Mouse (Mus musculus) midbrain, embryonic 10.5 days (tissue): ENCODE data around the gene Arl3. TPM values are rescaled to one million over a fixed set of nuclear protein-coding genes. Genes with fewer than 3 reads are reported as not detected.

ENCODE experiments used
- DNase-seq: peaks from one replicate; pipeline ENCODE4 v3.0.0-alpha.2; 2017; ENCODE audit warnings: low spot score
- H3K27ac ChIP-seq: fragments of 300-500 bp; sonication (generic); replicated peaks from 2 replicates; pipeline ENCODE4 v1.5.1; 2016; ENCODE audit warnings: mild to moderate bottlenecking
- H3K27me3 ChIP-seq: fragments of 300-500 bp; sonication (generic); 2 replicates; pipeline ENCODE4 v1.6.1; 2016; ENCODE audit warnings: low read depth, mild to moderate bottlenecking; ENCODE audit not compliant: poor library complexity, severe bottlenecking
- H3K36me3 ChIP-seq: fragments of 300-500 bp; sonication (generic); 2 replicates; pipeline ENCODE4 v1.6.1; 2016; ENCODE audit warnings: mild to moderate bottlenecking, moderate library complexity
- H3K4me1 ChIP-seq: fragments of 300-500 bp; sonication (generic); 2 replicates; pipeline ENCODE4 v1.6.1; 2016
- H3K4me3 ChIP-seq: fragments of 300-500 bp; sonication (generic); 2 replicates; pipeline ENCODE4 v1.5.1; 2016; ENCODE audit warnings: mild to moderate bottlenecking, moderate library complexity
- H3K9me3 ChIP-seq: fragments of 300-500 bp; sonication (generic); replicated peaks from 2 replicates; pipeline ENCODE4 v1.6.1; 2016; ENCODE audit warnings: mild to moderate bottlenecking
- WGBS: fragments of 180-500 bp; shearing (Covaris S2); methylation state at CpG from one replicate; pipeline ENCODE4 v1.1.7; 2016; 5-methylcytosine and 5-hydroxymethylcytosine counted together
- polyA plus RNA-seq: library from polyadenylated mRNA; unstranded; fragments of >200 nt; fragmentation: Nextera tagmentation; extraction: Ambion mirVana; gene quantifications from 2 replicates; pipeline ENCODE4 v1.2.1, GENCODE M21; 2016

The Arl3 gene
- polyA plus RNA-seq, 1 experiment from 2014 or later, result 216 TPM

DNA sequence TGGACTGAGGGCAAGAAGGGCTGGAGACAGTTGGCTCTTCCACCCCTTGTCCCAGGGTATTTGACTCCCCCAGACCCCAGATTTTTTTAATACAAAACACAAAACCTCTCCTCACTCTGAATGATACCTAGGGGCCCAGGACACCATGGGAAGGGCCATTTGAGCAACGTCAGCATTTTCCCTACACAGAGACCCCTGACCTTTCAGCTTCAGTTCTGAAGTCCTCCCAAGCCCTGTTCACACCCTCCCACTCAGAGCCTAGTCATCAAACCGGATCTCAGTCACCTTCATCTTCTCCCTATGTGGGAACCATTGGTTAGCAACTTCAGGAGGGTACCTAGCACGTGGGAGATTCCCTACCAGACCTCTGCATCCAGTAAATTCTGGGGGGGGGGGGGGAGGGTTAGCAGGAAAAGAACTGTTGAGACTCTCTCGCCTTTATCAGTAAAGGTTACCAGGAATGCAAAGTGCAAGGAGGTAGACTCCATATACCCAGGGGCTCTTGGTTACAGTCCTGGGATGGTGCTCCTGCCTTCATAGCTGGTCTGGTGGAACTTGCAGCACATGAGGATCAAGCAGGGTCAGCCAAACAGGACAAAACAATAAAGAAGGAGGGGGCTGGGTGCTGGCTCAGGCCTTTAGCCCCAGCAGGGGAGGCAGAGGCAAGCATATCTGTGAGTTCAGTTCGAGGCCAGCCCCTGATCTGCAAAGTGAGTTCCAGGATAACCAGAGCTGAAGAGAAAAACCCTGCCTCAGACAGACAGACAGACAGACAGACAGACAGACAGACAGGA is 54.0 kb downstream of the Arl3 start:
- peak overlapping the region; percentile 88 for H3K27ac ChIP-seq
- peaks cover 31% of the 10 kb centered on the region for H3K36me3 ChIP-seq
- H3K4me3 ChIP-seq, result peak overlapping the region; percentile 45
- DNase-seq, result no peak
- no peaks in the 10 kb centered on the region for H3K27me3 ChIP-seq
- WGBS, result 9% methylated on average over 5 of the region's 5 CpGs
- H3K4me1 ChIP-seq, result peaks cover 73% of the 10 kb centered on the region
- no peaks in the 10 kb centered on the region for H3K9me3 ChIP-seq

DNA sequence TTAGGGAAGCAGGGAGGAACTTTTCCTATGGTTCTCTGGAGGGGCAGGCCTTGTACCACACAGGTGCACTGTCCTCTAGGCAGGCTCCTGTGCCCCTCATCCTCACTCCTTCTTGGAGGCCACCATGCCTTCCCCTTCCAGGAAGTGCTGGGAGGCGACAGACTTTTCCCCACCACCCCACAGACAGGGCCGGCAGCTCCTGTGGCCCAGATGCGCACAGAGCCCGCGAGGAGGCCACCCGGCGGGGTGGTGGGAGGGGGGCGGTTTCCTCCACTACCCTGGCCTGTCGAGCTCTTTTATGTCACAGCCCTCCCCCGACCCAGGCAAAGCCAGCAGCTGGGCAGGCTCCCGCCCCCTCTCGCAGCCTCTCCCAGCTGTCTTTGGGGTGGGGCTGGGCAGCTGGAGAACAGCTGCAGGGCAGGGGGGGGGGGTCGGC is 54.6 kb downstream of the Arl3 start:
- peak overlapping the region; percentile 88 for H3K27ac ChIP-seq
- H3K36me3 ChIP-seq, result peaks cover 37% of the 10 kb centered on the region
- H3K4me1 ChIP-seq, result peaks cover 67% of the 10 kb centered on the region
- no peaks in the 10 kb centered on the region for H3K27me3 ChIP-seq
- WGBS, result 0% methylated on average over 13 of the region's 13 CpGs
- peak overlapping the region; percentile 45 for H3K4me3 ChIP-seq
- DNase-seq, result peak; percentile 79
- H3K9me3 ChIP-seq, result no peaks in the 10 kb centered on the region

DNA sequence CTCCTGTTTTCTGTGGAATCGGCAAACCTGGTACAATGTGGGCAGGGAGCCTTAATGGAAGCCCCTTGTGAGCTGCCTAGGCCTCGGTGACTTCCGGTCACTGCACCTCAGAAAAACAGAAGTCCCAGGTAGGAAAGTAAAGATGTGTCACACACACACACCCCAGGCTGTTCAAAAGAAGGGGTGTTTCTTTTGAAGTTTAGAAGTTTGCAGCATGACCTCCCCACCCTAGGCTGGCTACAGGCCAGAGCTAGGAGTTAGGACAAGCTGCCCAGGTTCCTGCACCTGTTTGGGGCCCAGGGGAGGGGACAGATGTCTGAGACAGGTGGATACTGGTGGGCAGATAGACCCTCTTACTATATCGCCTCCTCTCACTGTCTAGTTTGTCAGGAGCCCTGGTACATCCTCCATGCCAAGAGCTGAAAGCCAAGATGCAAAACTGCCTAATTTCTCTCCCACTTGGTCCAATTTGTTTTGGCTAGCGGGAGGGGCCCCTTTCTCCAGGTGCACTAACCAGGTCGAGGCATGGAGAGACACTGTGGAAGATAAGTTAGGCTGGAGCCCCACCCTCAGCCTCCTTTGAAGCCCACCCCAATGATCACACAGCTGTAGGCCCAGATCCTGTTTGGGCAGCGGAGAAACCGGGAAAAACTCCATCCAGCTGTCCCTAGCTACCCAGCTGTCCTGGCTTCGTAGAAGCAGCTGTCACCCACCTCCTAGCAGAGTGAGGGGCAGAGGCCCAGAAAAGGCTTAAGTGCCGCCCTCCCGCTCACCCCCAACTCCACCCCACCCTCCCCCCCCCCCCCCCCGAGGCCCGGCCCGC is 55.3 kb downstream of the Arl3 start:
- DNase-seq, result no peak
- Histone ChIP-seq H3K9me3 (no peaks in the 10 kb centered on the region), H3K27ac (peak overlapping the region; percentile 88), H3K27me3 (no peaks in the 10 kb centered on the region), H3K4me3 (peak overlapping the region; percentile 45), H3K4me1 (peaks cover 60% of the 10 kb centered on the region), H3K36me3 (peaks cover 44% of the 10 kb centered on the region)
- 27% methylated on average over 11 of the region's 14 CpGs for WGBS

DNA sequence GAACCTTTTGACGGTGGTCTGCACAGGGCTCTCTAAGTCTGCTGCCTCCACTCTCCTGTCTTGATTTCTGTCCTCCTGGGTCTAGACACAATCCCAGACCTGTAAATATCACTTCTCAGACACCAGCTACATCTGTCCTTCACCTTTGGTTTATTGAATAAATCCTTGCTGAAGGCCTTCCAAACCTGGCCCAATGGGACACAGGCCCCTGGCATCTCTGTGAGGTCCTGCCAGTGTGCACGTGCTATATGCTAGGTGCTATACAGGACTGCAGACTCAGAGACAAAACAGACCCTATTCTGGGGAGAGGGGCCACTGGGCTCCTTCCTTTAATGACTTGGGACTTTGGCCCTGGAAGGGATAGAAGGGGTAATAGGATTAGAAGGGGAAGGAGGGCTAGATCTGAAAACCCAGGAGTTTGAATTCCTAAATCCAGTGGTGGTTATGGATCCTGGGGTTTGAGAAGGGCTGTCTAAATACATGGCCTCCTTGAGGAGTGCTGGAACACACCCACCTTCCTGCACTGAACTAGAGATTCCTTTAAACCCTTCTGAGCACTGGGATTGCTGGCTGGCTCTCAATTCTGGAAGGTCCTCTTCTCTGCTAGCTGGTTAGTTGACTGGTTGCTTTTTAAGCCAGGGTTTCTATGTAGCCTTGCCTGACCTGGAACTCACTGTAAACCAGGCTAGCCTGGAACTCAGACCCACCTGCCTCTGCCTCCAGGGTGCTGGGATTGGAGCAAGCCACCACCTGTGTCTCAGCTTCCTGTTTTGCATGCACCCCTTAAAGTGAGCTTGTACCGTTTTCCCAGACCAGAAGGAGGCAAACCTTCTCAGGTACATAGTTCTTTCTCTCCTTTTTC is 56.1 kb downstream of the Arl3 start:
- H3K4me1 ChIP-seq, result peaks cover 52% of the 10 kb centered on the region
- H3K27me3 ChIP-seq, result no peaks in the 10 kb centered on the region
- H3K9me3 ChIP-seq, result no peaks in the 10 kb centered on the region
- H3K36me3 ChIP-seq, result peaks cover 52% of the 10 kb centered on the region
- no peak overlapping the region for H3K4me3 ChIP-seq
- 55% methylated on average over 3 of the region's 3 CpGs for WGBS
- no peak for DNase-seq
- peak overlapping the region; percentile 88 for H3K27ac ChIP-seq

DNA sequence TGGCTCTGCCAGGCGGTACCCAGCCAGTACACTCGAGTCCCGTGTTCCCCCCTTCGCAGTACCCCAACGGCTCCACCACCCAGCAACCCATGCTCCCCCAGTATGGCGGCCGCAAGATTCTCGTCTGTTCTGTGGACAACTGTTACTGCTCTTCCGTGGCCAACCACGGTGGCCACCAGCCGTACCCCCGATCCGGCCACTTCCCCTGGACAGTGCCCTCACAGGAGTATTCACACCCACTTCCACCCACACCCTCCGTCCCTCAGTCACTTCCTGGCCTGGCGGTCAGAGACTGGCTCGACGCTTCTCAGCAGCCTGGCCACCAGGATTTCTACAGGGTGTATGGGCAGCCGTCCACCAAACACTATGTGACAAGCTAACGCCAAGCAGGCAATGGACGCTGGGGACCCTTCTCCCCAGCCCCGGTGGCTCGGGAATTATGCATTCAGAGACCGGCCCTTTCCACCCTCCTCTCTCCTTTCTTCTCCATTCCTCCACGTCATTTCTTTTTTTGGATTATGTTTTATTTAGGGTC is 57.6 kb downstream of the Arl3 start:
- 91% methylated on average over 24 of the region's 24 CpGs for WGBS
- Histone ChIP-seq H3K9me3 (no peaks in the 10 kb centered on the region), H3K27me3 (no peaks in the 10 kb centered on the region), H3K27ac (peak overlapping the region; percentile 2; the same call in 1 of the 2 replicates), H3K4me1 (peaks cover 56% of the 10 kb centered on the region), H3K4me3 (no peak overlapping the region), H3K36me3 (peaks cover 67% of the 10 kb centered on the region)
- no peak for DNase-seq

DNA sequence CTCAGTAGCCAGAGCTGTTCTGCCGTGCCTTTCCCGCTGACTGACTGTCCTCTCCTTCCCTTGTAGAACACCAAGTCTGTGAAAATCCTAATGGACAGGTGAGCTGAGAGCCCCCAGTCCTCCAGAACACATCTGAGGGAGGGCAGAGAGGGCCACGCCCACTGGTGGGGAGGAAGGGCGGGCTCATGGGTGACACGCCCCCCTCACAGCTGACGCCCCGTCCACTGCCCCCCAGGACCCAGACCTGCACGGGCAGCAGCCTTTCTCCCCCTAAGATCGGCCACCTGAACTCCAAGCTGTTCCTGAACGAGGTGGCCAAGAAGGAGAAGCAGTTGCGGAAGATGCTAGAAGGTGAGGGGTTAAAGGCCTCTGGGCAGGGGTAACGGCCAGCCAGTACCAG is 58.6 kb downstream of the Arl3 start:
- H3K4me3 ChIP-seq, result no peak overlapping the region
- peaks cover 56% of the 10 kb centered on the region for H3K4me1 ChIP-seq
- peaks cover 77% of the 10 kb centered on the region for H3K36me3 ChIP-seq
- no peaks in the 10 kb centered on the region for H3K27me3 ChIP-seq
- WGBS, result 82% methylated on average over 12 of the region's 12 CpGs
- no peak for DNase-seq
- H3K27ac ChIP-seq, result no peak overlapping the region
- H3K9me3 ChIP-seq, result no peaks in the 10 kb centered on the region

DNA sequence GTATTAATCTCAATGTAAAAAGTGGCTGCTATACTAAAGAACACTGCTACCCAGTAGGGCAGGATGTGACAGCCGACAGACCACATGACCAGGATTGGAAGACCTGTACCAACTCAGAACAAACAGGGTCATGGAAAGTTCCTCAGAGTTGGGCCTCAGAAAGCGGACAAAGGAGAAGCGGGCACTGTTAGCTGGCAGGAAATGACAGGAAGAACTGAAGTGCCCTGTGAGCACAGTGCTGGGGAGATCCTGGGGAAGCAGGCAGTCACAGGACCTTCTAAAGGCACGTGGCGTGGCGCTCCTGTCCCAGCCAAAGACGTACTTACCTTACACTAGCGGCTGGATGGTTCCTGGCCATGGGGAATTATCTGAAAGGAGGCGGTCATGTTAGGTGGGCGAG is 61.7 kb downstream of the Arl3 start:
- H3K27me3 ChIP-seq, result no peaks in the 10 kb centered on the region
- no peak overlapping the region for H3K27ac ChIP-seq
- peaks cover 56% of the 10 kb centered on the region for H3K4me1 ChIP-seq
- DNase-seq, result no peak
- no peak overlapping the region for H3K4me3 ChIP-seq
- H3K36me3 ChIP-seq, result peaks cover 98% of the 10 kb centered on the region
- no peaks in the 10 kb centered on the region for H3K9me3 ChIP-seq
- WGBS, result 87% methylated on average over 10 of the region's 10 CpGs

DNA sequence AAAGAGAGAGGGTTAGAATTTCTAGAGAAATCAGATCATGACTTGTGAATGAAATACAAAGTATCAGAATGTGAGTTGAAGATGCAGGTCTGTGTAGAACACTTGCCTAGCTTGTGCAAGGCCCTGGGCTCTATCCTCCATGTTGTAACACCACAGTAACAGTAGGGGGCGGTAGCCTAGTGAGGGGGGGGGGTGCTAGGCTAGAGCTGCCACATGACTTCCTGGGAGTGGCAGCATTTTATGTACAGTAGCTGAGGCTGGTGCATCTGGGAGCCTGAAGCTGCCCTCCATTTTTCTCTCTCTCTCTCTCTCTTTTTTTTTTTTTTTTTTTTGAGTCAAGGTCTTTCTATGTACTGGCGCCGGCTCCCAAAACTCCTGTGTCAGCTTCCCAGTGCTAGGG is 62.2 kb downstream of the Arl3 start:
- H3K36me3 ChIP-seq, result peaks cover 100% of the 10 kb centered on the region
- H3K4me3 ChIP-seq, result no peak overlapping the region
- H3K27me3 ChIP-seq, result no peaks in the 10 kb centered on the region
- no peaks in the 10 kb centered on the region for H3K9me3 ChIP-seq
- no peak overlapping the region for H3K27ac ChIP-seq
- WGBS, result 62% methylated on average over 3 of the region's 3 CpGs
- no peak for DNase-seq
- H3K4me1 ChIP-seq, result peaks cover 60% of the 10 kb centered on the region

DNA sequence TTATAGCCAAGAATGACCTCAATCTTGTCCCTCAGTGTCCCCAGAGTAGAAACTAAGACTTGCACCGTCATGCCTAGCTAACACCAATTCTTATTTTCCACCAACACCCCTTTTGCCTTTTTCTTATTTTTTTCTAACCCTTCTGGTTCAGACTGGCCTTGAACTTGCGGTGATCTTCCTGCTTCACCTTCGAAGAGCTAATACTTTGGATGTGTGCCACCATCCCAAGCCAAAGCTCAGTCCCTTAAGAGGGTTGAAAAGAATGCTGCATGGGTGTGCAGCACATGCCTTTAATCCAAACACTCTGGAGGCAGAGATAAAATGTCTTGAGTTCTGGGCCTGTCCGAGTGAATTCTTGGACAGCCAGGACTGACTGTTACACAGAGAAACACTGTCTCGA is 62.6 kb downstream of the Arl3 start:
- DNase-seq, result no peak
- Histone ChIP-seq H3K4me1 (peaks cover 63% of the 10 kb centered on the region), H3K4me3 (no peak overlapping the region), H3K36me3 (peaks cover 100% of the 10 kb centered on the region), H3K9me3 (no peaks in the 10 kb centered on the region), H3K27me3 (no peaks in the 10 kb centered on the region), H3K27ac (peak overlapping the region; percentile 99; the same call in 1 of the 2 replicates)
- WGBS, result 92% methylated on average over 5 of the region's 5 CpGs

DNA sequence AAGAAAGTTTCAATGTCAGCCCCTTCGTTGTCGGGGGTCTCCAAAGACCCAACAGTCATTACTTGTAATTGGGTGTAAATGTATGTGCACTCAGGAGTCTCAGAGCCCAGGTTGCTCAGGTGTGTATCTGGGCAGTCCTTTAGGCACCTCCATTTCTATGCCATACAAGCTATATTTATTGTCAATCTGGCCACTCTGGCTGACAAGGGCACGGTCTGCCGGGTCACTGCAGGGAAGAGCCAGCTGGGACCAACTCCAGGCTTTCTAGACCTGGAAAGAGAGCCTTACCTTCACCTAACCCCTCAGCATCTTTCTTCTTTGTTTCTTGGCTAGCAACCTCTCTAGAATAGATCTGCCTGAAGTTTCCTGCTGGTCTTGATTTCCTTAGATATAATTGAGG is 63.3 kb downstream of the Arl3 start:
- Histone ChIP-seq H3K4me1 (peaks cover 65% of the 10 kb centered on the region), H3K27me3 (no peaks in the 10 kb centered on the region), H3K27ac (peak overlapping the region; percentile 99; the same call in 1 of the 2 replicates), H3K4me3 (no peak overlapping the region), H3K9me3 (no peaks in the 10 kb centered on the region), H3K36me3 (peaks cover 100% of the 10 kb centered on the region)
- DNase-seq, result no peak
- 96% methylated on average over 4 of the region's 4 CpGs for WGBS

DNA sequence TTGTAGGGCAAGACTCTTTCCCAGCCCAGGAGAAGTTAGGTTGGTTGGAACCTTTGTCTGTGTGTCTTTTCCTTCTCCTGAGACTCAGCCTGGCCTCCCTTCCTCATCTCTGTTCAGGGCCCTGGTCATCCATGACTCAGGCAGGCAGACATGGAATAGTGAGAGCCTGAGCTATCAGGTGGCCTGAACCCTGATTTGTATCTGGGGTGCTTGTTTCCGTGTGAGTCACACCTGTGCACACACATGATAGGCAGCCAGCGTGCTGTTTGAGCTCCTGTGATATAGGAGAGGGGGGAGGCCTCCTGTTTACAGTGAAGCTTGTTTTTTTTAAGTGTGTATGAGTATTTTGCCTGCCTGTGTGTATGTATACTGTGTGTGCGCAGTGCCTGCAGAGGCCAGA is 63.8 kb downstream of the Arl3 start:
- WGBS, result 90% methylated on average over 3 of the region's 3 CpGs
- Histone ChIP-seq H3K36me3 (peaks cover 100% of the 10 kb centered on the region), H3K9me3 (no peaks in the 10 kb centered on the region), H3K27me3 (no peaks in the 10 kb centered on the region), H3K4me3 (0 out of 2 replicates have a peak overlapping the region, but pooled peaks have one; percentile 12), H3K27ac (peak overlapping the region; percentile 99), H3K4me1 (peaks cover 71% of the 10 kb centered on the region)
- no peak for DNase-seq

DNA sequence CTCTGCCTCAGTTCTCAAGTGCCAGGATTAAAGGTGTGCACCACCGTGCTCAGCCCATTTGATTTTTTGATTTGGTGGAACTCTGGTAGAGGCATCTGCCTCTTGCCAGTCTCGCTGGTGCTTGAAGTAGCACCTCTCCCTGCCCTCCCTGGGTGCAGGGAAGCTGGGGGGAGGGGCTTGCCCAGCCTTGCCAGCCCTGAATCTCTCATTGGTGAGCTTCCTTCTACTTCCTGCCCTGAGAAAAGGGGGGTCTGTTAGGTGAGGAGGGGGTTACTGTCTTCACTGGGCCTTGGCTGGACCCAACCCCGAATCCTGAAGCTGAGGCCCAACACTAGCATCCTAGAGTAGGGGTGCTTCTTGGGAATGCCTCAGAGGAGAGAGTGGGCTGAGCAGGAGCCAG is 64.3 kb downstream of the Arl3 start:
- 79% methylated on average over 3 of the region's 3 CpGs for WGBS
- no peaks in the 10 kb centered on the region for H3K9me3 ChIP-seq
- no peak for DNase-seq
- 0 out of 2 replicates have a peak overlapping the region, but pooled peaks have one; percentile 12 for H3K4me3 ChIP-seq
- H3K4me1 ChIP-seq, result peaks cover 75% of the 10 kb centered on the region
- peak overlapping the region; percentile 99 for H3K27ac ChIP-seq
- H3K27me3 ChIP-seq, result no peaks in the 10 kb centered on the region
- H3K36me3 ChIP-seq, result peaks cover 96% of the 10 kb centered on the region
